Mouse (Mus musculus) heart, postnatal 36 days (tissue): Measurements from ENCODE around the gene Atxn7l3b. TPM values are rescaled to one million over a fixed set of nuclear protein-coding genes. Genes with fewer than 3 reads are reported as not detected.
"Not testable (repeated sequence)": the region's sequence is repeated elsewhere in the genome, so short reads cannot be mapped to it uniquely, and the experiment has no call there.

ENCODE experiments used
- DNase-seq, 2 experiments: peaks; one replicate each; pipeline ENCODE4 v3.0.0; 2021 to 2022
- intact Hi-C: fragments of 180-260 bp; cut with DNase I; formaldehyde crosslinking; loops from one replicate; pipeline ENCODE4 v1.15.1; 2025
- total RNA-seq, 2 experiments: library from RNA; stranded (reverse); gene quantifications; 2 replicates each; pipeline ENCODE4 v1.2.3; 2021

The Atxn7l3b gene
- total RNA-seq: 10 to 100 TPM; 26.4 to 31.2 TPM

- peak; percentile 97 to 99 for DNase-seq
- intact Hi-C loops: no loop called here
Measured at GRCm38 (mm10) chr10:112928452-112929221, at the start of gene Atxn7l3b. Gene Atxn7l3b (minus strand): TSS chr10:112929001.

GRCm38 (mm10) chr10:112977586-112977985, 48.8 kb upstream of the Atxn7l3b start:
- intact Hi-C loops: no loop called here
- no peak for DNase-seq

GRCm38 (mm10) chr10:112973286-112974026, 44.7 kb upstream of the Atxn7l3b start:
- intact Hi-C loops: no loop called here

GRCm38 (mm10) chr10:112970002-112970589, 41.3 kb upstream of the Atxn7l3b start:
- DNase-seq: no peak
- intact Hi-C loops: no loop called here

More at GRCm38 (mm10) chr10:112973286-112974026, 44.7 kb upstream of the Atxn7l3b start:
- DNase-seq: no peak

- intact Hi-C loops: no loop called here
- no peak for DNase-seq
Measured at GRCm38 (mm10) chr10:112967578-112967977, 38.8 kb upstream of the Atxn7l3b start.

GRCm38 (mm10) chr10:112962216-112962615, 33.4 kb upstream of the Atxn7l3b start:
- DNase-seq, intact Hi-C loops: not testable (repeated sequence)

GRCm38 (mm10) chr10:112954140-112954539, 25.3 kb upstream of the Atxn7l3b start:
- intact Hi-C loops: no loop called here
- no peak for DNase-seq

GRCm38 (mm10) chr10:112948453-112948852, 19.7 kb upstream of the Atxn7l3b start:
- no peak for DNase-seq
- intact Hi-C loops: no loop called here

GRCm38 (mm10) chr10:112929222-112929615, 418 bp upstream of the Atxn7l3b start:
- intact Hi-C loops: no loop called here
- DNase-seq: no peak

- intact Hi-C loops: no loop called here
- no peak for DNase-seq
Measured at GRCm38 (mm10) chr10:112926961-112927360, 1.8 kb downstream of the Atxn7l3b start.

- DNase-seq: no peak
- intact Hi-C loops: no loop called here
Measured at GRCm38 (mm10) chr10:112926271-112926670, 2.5 kb downstream of the Atxn7l3b start.

- DNase-seq: no peak
- intact Hi-C loops: no loop called here
Measured at GRCm38 (mm10) chr10:112916575-112917190, 12.1 kb downstream of the Atxn7l3b start.

- no peak for DNase-seq
- intact Hi-C loops: no loop called here
Measured at GRCm38 (mm10) chr10:112900243-112900642, 28.6 kb downstream of the Atxn7l3b start.

GRCm38 (mm10) chr10:112899796-112900195, 29.0 kb downstream of the Atxn7l3b start:
- intact Hi-C loops: no loop called here

GRCm38 (mm10) chr10:112896636-112897035, 32.2 kb downstream of the Atxn7l3b start:
- no peak for DNase-seq
- intact Hi-C loops: no loop called here

More at GRCm38 (mm10) chr10:112899796-112900195, 29.0 kb downstream of the Atxn7l3b start:
- no peak for DNase-seq

- no peak for DNase-seq
- intact Hi-C loops: no loop called here
Measured at GRCm38 (mm10) chr10:112893622-112894252, 35.1 kb downstream of the Atxn7l3b start.

GRCm38 (mm10) chr10:112884064-112884463, 44.7 kb downstream of the Atxn7l3b start:
- no peak for DNase-seq
- intact Hi-C loops: no loop called here

GRCm38 (mm10) chr10:112883688-112884004, 45.2 kb downstream of the Atxn7l3b start:
- no peak for DNase-seq
- intact Hi-C loops: no loop called here

GRCm38 (mm10) chr10:112882789-112883687, 45.8 kb downstream of the Atxn7l3b start:
- intact Hi-C loops: no loop called here
- DNase-seq: no peak

- no peak for DNase-seq
- intact Hi-C loops: no loop called here
Measured at GRCm38 (mm10) chr10:112882149-112882548, 46.7 kb downstream of the Atxn7l3b start.
